Comparison of ENCODE assay signal across 18 mouse cellular contexts in genomic region chr17:74389847-74390246, GRCm38 (mm10). TPM values are rescaled to one million over a fixed set of nuclear protein-coding genes. Genes with fewer than 3 reads are reported as not detected.
DNase-seq lines count a peak whose midpoint lies in the region; TF ChIP-seq lines count a peak whose summit lies in the region.
"Had no signal": no experiment of that assay in that cellular context is flagged by ENCODE, and none has a peak within 500 bp of the region (broad histone marks: within the 10 kb centered on the region; RNA-seq: fewer than 3 reads in every experiment).

No protein-coding gene starts in this region.

- TF ChIP-seq CTCF in layer of hippocampus, adult 2 months (conservative IDR thresholded peaks at IDR 0.05) = peak; percentile 50

- H3K4me3 ChIP-seq in layer of hippocampus, adult 2 months = no peak overlapping the region
- H3K4me3 ChIP-seq: erythroblast, embryonic 14.5 days; heart, embryonic 10.5 days; lung, embryonic 15.5 days; neural tube, embryonic 13.5 days; stomach, embryonic 15.5 days had no signal

- no peak overlapping the region for H3K27ac ChIP-seq in layer of hippocampus, adult 2 months
- H3K27ac ChIP-seq: heart, embryonic 10.5 days; lung, embryonic 15.5 days; neural tube, embryonic 13.5 days; stomach, embryonic 15.5 days had no signal

- DNase-seq in embryo, embryonic 11 days = peak; percentile 5
- no peak for DNase-seq in embryo, embryonic 9.5 days (ENCODE audit: extremely low spot score)
- DNase-seq in layer of hippocampus, adult 2 months (ENCODE audit: low spot score in 2 of 2) = no peak
- DNase-seq in layer of hippocampus, postnatal 36 days = no peak
- DNase-seq in A20 (ENCODE audit: low read depth, low spot score) = peak; percentile 26
- DNase-seq in induced T-regulatory cell, adult 2 months (ENCODE audit: low read depth) = peak; percentile 21
- no peak for DNase-seq in spleen, adult 12 weeks (ENCODE audit: low spot score)
- DNase-seq: cerebellum, adult 18-20 months; gastrocnemius, postnatal 10 days; kidney, postnatal 10 days; layer of hippocampus, adult 9-11 months; liver; thymus, postnatal 14 days had no signal

RNA-seq across cellular contexts. Expression of gene Slc30a6, which starts 5.6 kb away (rescaled TPM):
- 10 to 100 TPM; 17.4 to 17.7 TPM for total RNA-seq in layer of hippocampus, adult 2 months (2021)
- 10 to 100 TPM; 17.0 to 19.0 TPM for total RNA-seq in layer of hippocampus, postnatal 36 days (2021)

RNA-seq across cellular contexts. Expression of gene Spast, which starts 51.1 kb away (rescaled TPM):
- 10 to 100 TPM; 50.0 to 50.5 TPM for total RNA-seq in layer of hippocampus, adult 2 months (2021)
- 10 to 100 TPM; 59.2 to 60.5 TPM for total RNA-seq in layer of hippocampus, postnatal 36 days (2021)

Comparison
In these comparisons a context has a peak if more than half of its experiments do, and no peak if none do; other contexts are left out.
1. DNase-seq: peak in embryo, embryonic 11 days (single experiment), A20 (single experiment) and induced T-regulatory cell, adult 2 months (single experiment); none in embryo, embryonic 9.5 days (single experiment), layer of hippocampus, adult 2 months (0 of 2), layer of hippocampus, postnatal 36 days (0 of 2) and spleen, adult 12 weeks (single experiment).